Mouse (Mus musculus) heart, adult 11 months (tissue): ENCODE results near the gene Rb1.

Source experiments
- DNase-seq: peaks from one replicate; pipeline ENCODE4 v3.0.0; 2022

The Rb1 gene

GRCm38 (mm10) chr14:73143710-73144420 lies 181.8 kb downstream of the Rb1 start:
- DNase-seq = peak; percentile 81

GRCm38 (mm10) chr14:73142896-73143709 lies 182.5 kb downstream of the Rb1 start:
- DNase-seq = peak; percentile 99

- DNase-seq = no peak
These were observed 183.2 kb downstream of the Rb1 start for GRCm38 (mm10) chr14:73142421-73142895.

GRCm38 (mm10) chr14:73141800-73142199 lies 183.8 kb downstream of the Rb1 start:
- peak; percentile 84 for DNase-seq

- DNase-seq = peak; percentile 72
These were observed 185.8 kb downstream of the Rb1 start for GRCm38 (mm10) chr14:73139866-73140265.

- DNase-seq = peak; percentile 84
These were observed 187.1 kb downstream of the Rb1 start for GRCm38 (mm10) chr14:73138483-73138882.

GRCm38 (mm10) chr14:73137234-73137633 lies 188.4 kb downstream of the Rb1 start:
- peak; percentile 74 for DNase-seq
